Mouse (Mus musculus) MEL (cell line): ENCODE data around the gene Hdac6. TPM values are rescaled to one million over a fixed set of nuclear protein-coding genes. Genes with fewer than 3 reads are reported as not detected.

Experiments
- DNase-seq: peaks from one replicate; pipeline ENCODE4 v3.0.0; 2011; ENCODE audit warnings: low read depth, low spot score
- H3K27ac ChIP-seq: 2 replicates; pipeline ENCODE4 v1.5.1; 2012; ENCODE audit warnings: low read depth, mild to moderate bottlenecking, control low read depth, low read length, moderate library complexity; ENCODE audit not compliant: control insufficient read depth
- H3K27me3 ChIP-seq, 2 experiments: fragments of 150-350 bp in 1 of 2; sonication (generic) in 1 of 2; 2 replicates each; pipeline ENCODE4 v1.6.1; 2012; ENCODE audit warnings: low read length in 2 of 2, mild to moderate bottlenecking in 2 of 2, improper control_type of control experiment in 1 of 2, moderate library complexity in 1 of 2; ENCODE audit not compliant: insufficient read depth in 2 of 2, control insufficient read depth in 1 of 2
- H3K36me3 ChIP-seq, 2 experiments: 2 replicates each; pipeline ENCODE4 v1.6.1; 2012 to 2014; ENCODE audit warnings: low read length in 2 of 2, improper control_type of control experiment in 1 of 2, inconsistent platforms in 1 of 2, mild to moderate bottlenecking in 1 of 2; ENCODE audit not compliant: insufficient read depth in 2 of 2, control insufficient read depth in 1 of 2
- H3K4me1 ChIP-seq, 2 experiments: fragments of 150-350 bp in 1 of 2; sonication (generic) in 1 of 2; 2 replicates each; pipeline ENCODE4 v1.6.1; 2012; ENCODE audit warnings: low read length in 2 of 2, improper control_type of control experiment in 1 of 2, mild to moderate bottlenecking in 1 of 2; ENCODE audit not compliant: insufficient read depth in 2 of 2, control insufficient read depth in 1 of 2
- H3K4me3 ChIP-seq, 2 experiments: fragments of 150-350 bp in 1 of 2; sonication (generic) in 1 of 2; 2 replicates each; pipeline ENCODE4 v1.5.1; 2012; ENCODE audit warnings: low read depth in 2 of 2, low read length in 2 of 2, mild to moderate bottlenecking in 2 of 2, moderate library complexity in 2 of 2, control low read depth in 1 of 2, improper control_type of control experiment in 1 of 2; ENCODE audit not compliant: control insufficient read depth in 1 of 2, insufficient read depth in 1 of 2
- H3K79me2 ChIP-seq: 2 replicates; pipeline ENCODE4 v1.6.1; 2012; ENCODE audit warnings: mild to moderate bottlenecking, low read length, moderate library complexity; ENCODE audit not compliant: control insufficient read depth, poor library complexity, insufficient read depth
- H3K9ac ChIP-seq: 2 replicates; pipeline ENCODE4 v1.6.1; 2012; ENCODE audit warnings: low read depth, mild to moderate bottlenecking, control low read depth, low read length, moderate library complexity; ENCODE audit not compliant: control insufficient read depth, poor library complexity, severe bottlenecking
- H3K9me3 ChIP-seq: fragments of 150-350 bp; sonication (generic); replicated peaks from 2 replicates; pipeline ENCODE4 v1.6.1; 2012; ENCODE audit warnings: mild to moderate bottlenecking, low read length, improper control_type of control experiment, moderate library complexity; ENCODE audit not compliant: insufficient read depth
- BHLHE40 ChIP-seq: IDR thresholded peaks from 2 replicates; pipeline ENCODE4 v1.6.1; 2012; ENCODE audit warnings: low read depth, mild to moderate bottlenecking, inconsistent platforms, low read length, improper control_type of control experiment, borderline replicate concordance
- CHD2 ChIP-seq: IDR thresholded peaks from 2 replicates; pipeline ENCODE4 v1.6.1; 2011; ENCODE audit warnings: low read length, improper control_type of control experiment
- CTCF ChIP-seq, 3 experiments: IDR thresholded peaks in 2 of 3; conservative IDR thresholded peaks in 1 of 3; 2 replicates each; pipeline ENCODE4 v1.5.1; 2011 to 2012; ENCODE audit warnings: low read length in 3 of 3, low read depth in 2 of 3, mild to moderate bottlenecking in 2 of 3, improper control_type of control experiment in 1 of 3, inconsistent platforms in 1 of 3, mixed read lengths in 1 of 3, moderate library complexity in 1 of 3; ENCODE audit not compliant: control insufficient read depth in 1 of 3, insufficient read depth in 1 of 3, poor library complexity in 1 of 3, severe bottlenecking in 1 of 3
- E2F4 ChIP-seq: IDR thresholded peaks from 2 replicates; pipeline ENCODE4 v1.6.1; 2011; ENCODE audit warnings: low read depth, low read length, improper control_type of control experiment, borderline replicate concordance
- ELF1 ChIP-seq: IDR thresholded peaks from 2 replicates; pipeline ENCODE4 v1.6.1; 2014; ENCODE audit warnings: low read depth, mild to moderate bottlenecking, inconsistent platforms, low read length, improper control_type of control experiment, moderate library complexity
- ETS1 ChIP-seq: IDR thresholded peaks from 2 replicates; pipeline ENCODE4 v1.6.1; 2012; ENCODE audit warnings: low read depth, mild to moderate bottlenecking, inconsistent platforms, low read length, improper control_type of control experiment, moderate library complexity
- GATA1 ChIP-seq: IDR thresholded peaks from 2 replicates; pipeline ENCODE4 v1.6.1; 2011; ENCODE audit warnings: low read depth, low read length, improper control_type of control experiment
- HCFC1 ChIP-seq: IDR thresholded peaks from 2 replicates; pipeline ENCODE4 v1.6.1; 2012; ENCODE audit warnings: low read depth, mild to moderate bottlenecking, inconsistent platforms, low read length, improper control_type of control experiment, moderate library complexity
- KAT2A ChIP-seq: conservative IDR thresholded peaks from 2 replicates; pipeline ENCODE4 v1.6.1; 2012; ENCODE audit warnings: low read depth, low read length, improper control_type of control experiment, inconsistent platforms
- MAZ ChIP-seq: IDR thresholded peaks from 2 replicates; pipeline ENCODE4 v1.6.1; 2012; ENCODE audit warnings: low read depth, mild to moderate bottlenecking, inconsistent platforms, low read length, improper control_type of control experiment
- MEF2A ChIP-seq: IDR thresholded peaks from 2 replicates; pipeline ENCODE4 v1.6.1; 2014; ENCODE audit warnings: low read depth, mild to moderate bottlenecking, inconsistent platforms, low read length, improper control_type of control experiment; ENCODE audit not compliant: poor library complexity, insufficient replicate concordance, severe bottlenecking; ENCODE audit errors: extremely low read depth
- MYC ChIP-seq: IDR thresholded peaks from 2 replicates; pipeline ENCODE4 v1.6.1; 2011; ENCODE audit warnings: low read depth, mild to moderate bottlenecking, low read length, improper control_type of control experiment, moderate library complexity
- NELFE ChIP-seq: IDR thresholded peaks from 2 replicates; pipeline ENCODE4 v1.6.1; 2011; ENCODE audit warnings: low read depth, low read length, improper control_type of control experiment
- NRF1 ChIP-seq: IDR thresholded peaks from 2 replicates; pipeline ENCODE4 v1.6.1; 2014; ENCODE audit warnings: low read depth, mild to moderate bottlenecking, inconsistent platforms, low read length, improper control_type of control experiment, moderate library complexity; ENCODE audit not compliant: poor library complexity, insufficient read depth, severe bottlenecking
- POLR2A ChIP-seq, 2 experiments: IDR thresholded peaks; 2 replicates each; pipeline ENCODE4 v1.6.1; 2011 to 2012; ENCODE audit warnings: low read length in 2 of 2, mild to moderate bottlenecking in 2 of 2, control low read depth in 1 of 2, improper control_type of control experiment in 1 of 2, low read depth in 1 of 2, moderate library complexity in 1 of 2; ENCODE audit not compliant: control insufficient read depth in 1 of 2, insufficient read depth in 1 of 2, poor library complexity in 1 of 2
- POLR2AphosphoS2 ChIP-seq: IDR thresholded peaks from 2 replicates; pipeline ENCODE4 v1.6.1; 2011; ENCODE audit warnings: low read length, improper control_type of control experiment
- RAD21 ChIP-seq: IDR thresholded peaks from 2 replicates; pipeline ENCODE4 v1.6.1; 2011; ENCODE audit warnings: mild to moderate bottlenecking, low read depth, low read length, improper control_type of control experiment
- SIN3A ChIP-seq: IDR thresholded peaks from 2 replicates; pipeline ENCODE4 v1.6.1; 2012; ENCODE audit warnings: low read length, improper control_type of control experiment, inconsistent platforms
- TAL1 ChIP-seq: IDR thresholded peaks from 2 replicates; pipeline ENCODE4 v1.6.1; 2012; ENCODE audit warnings: mild to moderate bottlenecking, inconsistent platforms, low read length, moderate library complexity, mixed read lengths
- TCF12 ChIP-seq: IDR thresholded peaks from 2 replicates; pipeline ENCODE4 v1.6.1; 2014; ENCODE audit warnings: low read depth, mild to moderate bottlenecking, inconsistent platforms, low read length, improper control_type of control experiment, moderate library complexity
- UBTF ChIP-seq: IDR thresholded peaks from 2 replicates; pipeline ENCODE4 v1.6.1; 2012; ENCODE audit warnings: low read depth, mild to moderate bottlenecking, inconsistent platforms, low read length, improper control_type of control experiment, moderate library complexity, borderline replicate concordance; ENCODE audit not compliant: insufficient read depth
- ZC3H11A ChIP-seq: IDR thresholded peaks from 2 replicates; pipeline ENCODE4 v1.6.1; 2012; ENCODE audit warnings: low read depth, mild to moderate bottlenecking, inconsistent platforms, low read length, improper control_type of control experiment
- ZKSCAN1 ChIP-seq: IDR thresholded peaks from 2 replicates; pipeline ENCODE4 v1.6.1; 2012; ENCODE audit warnings: low read depth, mild to moderate bottlenecking, inconsistent platforms, low read length, improper control_type of control experiment, moderate library complexity
- polyA plus RNA-seq, 2 experiments: library from polyadenylated mRNA; stranded (reverse) in 1 of 2; unstranded in 1 of 2; fragments of >175 nt in 1 of 2; fragments of >200 nt in 1 of 2; gene quantifications; 2 replicates each; pipeline versions ENCODE4 v1.2.1 to v1.2.4; 2012; ENCODE audit warnings: low replicate concordance in 2 of 2, low read depth in 1 of 2; ENCODE audit not compliant: insufficient read length in 2 of 2, insufficient read depth in 1 of 2, missing spikeins in 1 of 2
- total RNA-seq: library from RNA; depleted of rRNA; stranded (reverse); fragments of 300-350 nt; gene quantifications from 2 replicates; pipeline ENCODE4 v1.2.3, GENCODE M21; 2012

The Hdac6 gene
- total and polyA plus RNA-seq, 3 experiments = 6.3 to 19.7 TPM; not detected in 1

DNA sequence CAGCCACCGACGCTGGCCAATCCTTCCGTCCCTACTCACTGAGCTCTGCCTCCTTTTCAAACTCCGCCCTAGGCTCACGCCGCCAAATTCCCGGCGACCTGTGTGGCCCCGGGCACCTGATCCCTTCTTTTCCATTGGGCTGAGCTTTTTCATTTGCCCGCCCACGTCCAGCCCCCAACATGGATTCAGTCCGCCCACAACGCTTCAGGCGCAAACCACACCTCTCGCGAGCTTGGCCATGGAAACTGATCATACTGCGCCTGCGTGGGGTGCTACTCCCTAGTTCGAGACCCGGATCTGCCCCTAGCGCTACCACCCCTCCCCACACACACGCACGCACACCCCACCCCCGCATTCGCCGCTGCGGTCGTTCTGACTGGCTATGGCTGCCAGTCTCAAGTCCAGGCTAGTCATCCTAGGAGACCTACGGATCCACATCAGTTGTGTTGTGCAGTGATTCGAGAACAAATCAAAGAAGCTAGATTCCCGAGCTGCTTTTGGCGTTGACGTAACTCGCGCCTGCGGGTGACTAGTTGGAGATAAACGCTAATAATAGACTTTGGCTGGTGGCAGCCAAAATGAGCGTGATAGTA, 307 bp upstream of the Hdac6 start (continued):
- TF ChIP-seq MEF2A = peak; percentile 97
- no peak for TF ChIP-seq CTCF (IDR thresholded peaks at IDR 0.05 in 2 of 3, conservative IDR thresholded peaks at IDR 0.05 in 1 of 3; ENCODE audit: control insufficient read depth in 1 of 3, insufficient read depth in 1 of 3, low read depth in 2 of 3, low read length in 3 of 3, poor library complexity in 1 of 3, severe bottlenecking in 1 of 3)
- peak; percentile 62 for TF ChIP-seq ETS1
- no peak for TF ChIP-seq RAD21
- peak; percentile 94 for TF ChIP-seq CHD2
- no peak for TF ChIP-seq ZKSCAN1
- no peak for TF ChIP-seq POLR2AphosphoS2
- peak; percentile 83 for TF ChIP-seq NRF1
- no peak; the same call in 1 of the 2 replicates for TF ChIP-seq NELFE
- TF ChIP-seq MAZ = peak; percentile 59; the same call in 1 of the 2 replicates
- TF ChIP-seq GATA1 = peak; percentile 63; the same call in 1 of the 2 replicates
- TF ChIP-seq UBTF = no peak
- TF ChIP-seq KAT2A = no peak
- no peak for TF ChIP-seq ELF1
- peak; percentile 74; the same call in 1 of the 2 replicates for TF ChIP-seq BHLHE40
- 0 out of 2 replicates have a peak, but pooled peaks have one; percentile 29 for TF ChIP-seq E2F4
- no peak for TF ChIP-seq MYC
- TF ChIP-seq TAL1 = 0 out of 2 replicates have a peak, but pooled peaks have one; percentile 24
- no peak for TF ChIP-seq ZC3H11A
- TF ChIP-seq TCF12 = 0 out of 2 replicates have a peak, but pooled peaks have one; percentile 20
- TF ChIP-seq POLR2A (IDR thresholded peaks at IDR 0.05; ENCODE audit: control insufficient read depth in 1 of 2, insufficient read depth in 1 of 2, low read depth in 1 of 2, low read length in 2 of 2, poor library complexity in 1 of 2) = 0 out of 4 replicates have a peak, but pooled peaks of 1 of the 2 experiments have one; percentile 1
- peak; percentile 46; the same call in 1 of the 2 replicates for TF ChIP-seq SIN3A
- TF ChIP-seq, all 39 proteins: peak for 17

DNA sequence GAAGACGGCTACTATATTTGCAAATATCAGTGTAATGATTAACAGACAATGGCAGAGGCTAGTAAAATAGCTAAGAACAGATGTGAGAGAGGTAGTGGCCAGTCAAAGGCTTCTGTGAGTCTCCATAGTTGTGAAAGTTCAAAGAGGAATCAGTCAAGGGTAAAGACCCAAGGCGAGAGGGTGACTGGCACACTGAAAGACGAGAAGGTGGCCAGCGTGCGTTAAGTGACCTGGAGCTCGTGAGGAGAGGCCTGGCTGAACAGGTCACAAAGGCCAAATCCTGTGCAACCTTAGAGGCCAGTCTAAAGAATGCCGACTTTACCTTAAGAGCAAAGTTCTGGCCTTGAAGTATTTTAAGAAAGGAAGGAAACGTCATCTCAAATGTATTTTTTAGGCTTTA, 2.1 kb downstream of the Hdac6 start:
- no peak for TF ChIP-seq HCFC1
- TF ChIP-seq POLR2A (IDR thresholded peaks at IDR 0.05; ENCODE audit: control insufficient read depth in 1 of 2, insufficient read depth in 1 of 2, low read depth in 1 of 2, low read length in 2 of 2, poor library complexity in 1 of 2) = no peak
- TF ChIP-seq MEF2A = no peak
- H3K79me2 ChIP-seq = no peaks in the 10 kb centered on the region
- no peak for DNase-seq
- no peak overlapping the region for H3K4me3 ChIP-seq
- H3K27me3 ChIP-seq = no peaks in the 10 kb centered on the region
- peaks cover 3 to 8% of the 10 kb centered on the region in 2 experiments; a peak in 3 of 4 replicates for H3K4me1 ChIP-seq
- no peak overlapping the region for H3K27ac ChIP-seq
- H3K9ac ChIP-seq = no peak overlapping the region
- peaks cover 0 to 4% of the 10 kb centered on the region in 2 experiments; a peak in 1 of 4 replicates for H3K36me3 ChIP-seq
- no peaks in the 10 kb centered on the region for H3K9me3 ChIP-seq
